Mouse (Mus musculus) ES-E14 (cell line): ENCODE data around the gene Ptges3l. TPM values are rescaled to one million over a fixed set of nuclear protein-coding genes. Genes with fewer than 3 reads are reported as not detected.

Experiments used
- DNase-seq: peaks from one replicate; pipeline ENCODE4 v3.0.0-alpha.2; 2013; ENCODE audit warnings: low read depth, low spot score
- H3K27ac ChIP-seq: 2 replicates; pipeline ENCODE4 v1.5.1; 2012; ENCODE audit warnings: low read depth, mild to moderate bottlenecking, low read length, moderate library complexity, mixed read lengths; ENCODE audit not compliant: poor library complexity, insufficient read depth, severe bottlenecking
- H3K36me3 ChIP-seq: 2 replicates; pipeline ENCODE4 v1.6.1; 2012; ENCODE audit warnings: mild to moderate bottlenecking, low read length, moderate library complexity, mixed read lengths; ENCODE audit not compliant: control insufficient read depth, poor library complexity, insufficient read depth, severe bottlenecking
- H3K4me1 ChIP-seq, 2 experiments: fragments of 150-350 bp in 1 of 2; sonication (generic) in 1 of 2; 2 replicates each; pipeline ENCODE4 v1.6.1; 2012; ENCODE audit warnings: low read length in 2 of 2, mild to moderate bottlenecking in 1 of 2, mixed read lengths in 1 of 2; ENCODE audit not compliant: control insufficient read depth in 2 of 2, insufficient read depth in 2 of 2, poor library complexity in 1 of 2
- H3K4me3 ChIP-seq, 2 experiments: fragments of 150-350 bp in 1 of 2; sonication (generic) in 1 of 2; 2 replicates each; pipeline ENCODE4 v1.5.1; 2012; ENCODE audit warnings: low read length in 2 of 2, low read depth in 1 of 2, mild to moderate bottlenecking in 1 of 2, mixed read lengths in 1 of 2; ENCODE audit not compliant: insufficient read depth in 1 of 2, poor library complexity in 1 of 2, severe bottlenecking in 1 of 2
- H3K9ac ChIP-seq: 2 replicates; pipeline ENCODE4 v1.6.1; 2012; ENCODE audit warnings: low read depth, mild to moderate bottlenecking, low read length, mixed read lengths; ENCODE audit not compliant: poor library complexity, insufficient read depth, severe bottlenecking
- H3K9me3 ChIP-seq: fragments of 150-350 bp; sonication (generic); 2 replicates; pipeline ENCODE4 v1.6.1; 2012; ENCODE audit warnings: low read depth, mild to moderate bottlenecking, low read length; ENCODE audit not compliant: control insufficient read depth, insufficient read depth
- CHD2 ChIP-seq: IDR thresholded peaks from 2 replicates; pipeline ENCODE4 v1.6.1; 2014; ENCODE audit warnings: mild to moderate bottlenecking, low read depth, low read length, inconsistent platforms
- HCFC1 ChIP-seq: IDR thresholded peaks from 2 replicates; pipeline ENCODE4 v1.6.1; 2012; ENCODE audit warnings: low read length, inconsistent platforms, borderline replicate concordance; ENCODE audit not compliant: insufficient read depth
- MAFK ChIP-seq: IDR thresholded peaks from 2 replicates; pipeline ENCODE4 v1.6.1; 2014; ENCODE audit warnings: mild to moderate bottlenecking, low read depth, low read length, inconsistent platforms; ENCODE audit not compliant: insufficient read depth
- ZC3H11A ChIP-seq: IDR thresholded peaks from 2 replicates; pipeline ENCODE4 v1.6.1; 2012; ENCODE audit warnings: low read depth, mild to moderate bottlenecking, inconsistent platforms, low read length, borderline replicate concordance
- ZNF384 ChIP-seq: IDR thresholded peaks from 2 replicates; pipeline ENCODE4 v1.6.1; 2012; ENCODE audit warnings: low read depth, low read length, inconsistent platforms
- in situ Hi-C, 2 experiments: fragments of 600-800 bp; cut with MboI; formaldehyde crosslinking; loops; one replicate each; pipeline ENCODE4 v1.15.1; 2025; ENCODE audit warnings: low sequenced_read_pairs in 2 of 2, inconsistent platforms in 1 of 2; ENCODE audit not compliant: unreplicated experiment in 2 of 2
- total RNA-seq: library from RNA; depleted of rRNA; stranded (reverse); fragments of 300-350 nt; gene quantifications from 2 replicates; pipeline ENCODE4 v1.2.3, GENCODE M21; 2012

Ptges3l gene
- total RNA-seq, 1 experiment, result 3.2 TPM

DNA sequence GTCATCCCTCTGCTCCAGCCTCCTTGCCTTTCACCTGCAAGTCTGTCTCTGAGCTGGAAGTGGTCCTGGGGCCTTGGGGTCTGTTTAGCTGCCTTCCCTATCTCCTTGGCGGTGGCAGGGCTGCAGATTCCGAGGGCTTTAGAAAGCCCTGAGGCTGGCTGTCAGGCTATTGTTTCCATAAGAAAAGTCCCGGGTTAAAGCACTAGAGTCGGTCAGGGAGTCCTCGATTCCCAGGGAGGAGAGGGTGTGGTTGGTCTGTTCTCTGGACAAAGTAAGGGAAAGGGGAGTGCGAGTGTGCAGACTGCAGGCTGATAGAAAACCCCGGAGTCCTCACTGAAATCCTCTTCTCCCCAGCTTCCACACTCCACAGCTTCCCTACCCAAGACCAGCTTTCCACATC, 45.1 kb upstream of the Ptges3l start:
- H3K36me3 ChIP-seq, result no peaks in the 10 kb centered on the region
- no peak for DNase-seq
- H3K27ac ChIP-seq, result no peak overlapping the region
- H3K9me3 ChIP-seq, result no peaks in the 10 kb centered on the region
- TF ChIP-seq ZNF384 (no peak), CHD2 (no peak), ZC3H11A (no peak), HCFC1 (no peak), MAFK (no peak)
- no peak overlapping the region for H3K4me3 ChIP-seq
- in situ Hi-C loops, result no loop called here
- peaks cover 5 to 15% of the 10 kb centered on the region in 2 experiments for H3K4me1 ChIP-seq
- no peak overlapping the region for H3K9ac ChIP-seq

DNA sequence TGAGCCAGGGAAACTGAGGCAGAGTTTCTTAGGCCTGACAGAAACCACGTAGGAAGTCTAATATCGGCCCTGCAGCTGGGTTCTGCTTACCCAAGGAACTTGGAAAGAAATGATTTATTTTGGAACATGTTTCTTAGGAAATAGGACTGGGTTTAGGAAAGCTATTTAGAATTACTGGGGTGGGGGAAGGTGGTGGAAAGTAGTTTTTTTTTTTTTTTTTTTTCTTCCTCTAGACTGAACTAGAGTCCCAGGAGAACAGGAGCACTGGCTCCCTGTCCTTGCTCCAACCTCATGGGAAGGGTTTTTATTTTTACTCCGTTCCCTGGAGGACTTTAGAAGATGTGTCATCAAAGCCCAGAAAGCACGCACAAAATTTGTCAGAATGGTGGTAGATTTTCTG, 44.0 kb upstream of the Ptges3l start:
- no peaks in the 10 kb centered on the region for H3K36me3 ChIP-seq
- no peak for TF ChIP-seq ZNF384
- TF ChIP-seq HCFC1, result no peak
- no peak for TF ChIP-seq CHD2
- TF ChIP-seq ZC3H11A, result no peak
- TF ChIP-seq MAFK, result no peak
- no peak overlapping the region for H3K27ac ChIP-seq
- no peak for DNase-seq
- H3K4me1 ChIP-seq, result peaks cover 5 to 18% of the 10 kb centered on the region in 2 experiments
- in situ Hi-C loops, result no loop called here
- H3K4me3 ChIP-seq, result 0 out of 4 replicates have a peak overlapping the region, but pooled peaks of 1 of the 2 experiments have one; percentile 90
- H3K9ac ChIP-seq, result no peak overlapping the region
- no peaks in the 10 kb centered on the region for H3K9me3 ChIP-seq

- peaks cover 6 to 21% of the 10 kb centered on the region in 2 experiments for H3K4me1 ChIP-seq
- no peaks in the 10 kb centered on the region for H3K9me3 ChIP-seq
- H3K27ac ChIP-seq, result no peak overlapping the region
- peak overlapping the region; percentile 79 to 90 for H3K4me3 ChIP-seq
- H3K9ac ChIP-seq, result peak overlapping the region; percentile 59
- DNase-seq, result no peak
- TF ChIP-seq CHD2 (no peak), ZC3H11A (no peak), ZNF384 (no peak), MAFK (no peak), HCFC1 (no peak)
- in situ Hi-C loops, result no loop called here
- H3K36me3 ChIP-seq, result no peaks in the 10 kb centered on the region
These were observed 43.6 kb upstream of the Ptges3l start for GRCm38 (mm10) chr11:101468731-101469130.

DNA sequence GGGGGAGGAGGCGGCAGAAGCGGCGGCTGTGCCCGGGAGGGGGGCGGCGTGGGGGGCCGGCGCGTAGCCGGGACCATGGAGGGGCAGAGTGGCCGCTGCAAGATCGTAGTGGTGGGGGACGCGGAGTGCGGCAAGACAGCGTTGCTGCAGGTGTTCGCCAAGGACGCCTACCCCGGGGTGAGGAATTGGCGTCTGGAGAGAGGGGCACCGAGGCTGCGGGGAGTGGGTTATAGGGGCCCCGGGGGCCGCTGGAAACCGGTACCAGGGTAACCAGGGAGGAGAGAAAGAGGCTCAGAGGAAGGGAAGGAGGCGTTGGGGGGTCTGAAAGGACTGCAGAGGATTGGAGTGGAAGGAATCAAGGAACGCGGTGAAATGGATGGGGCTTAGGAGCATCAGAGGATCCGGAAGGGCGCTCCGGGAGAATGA, 43.1 kb upstream of the Ptges3l start:
- Histone ChIP-seq H3K9me3 (no peaks in the 10 kb centered on the region), H3K36me3 (no peaks in the 10 kb centered on the region), H3K4me1 (peaks cover 10 to 22% of the 10 kb centered on the region in 2 experiments), H3K9ac (peak overlapping the region; percentile 59), H3K27ac (no peak overlapping the region), H3K4me3 (peak overlapping the region; percentile 79 to 90)
- in situ Hi-C loops, result no loop called here
- TF ChIP-seq ZNF384 (no peak), MAFK (no peak), ZC3H11A (no peak), HCFC1 (no peak), CHD2 (no peak)
- DNase-seq, result no peak
